Mouse (Mus musculus) stomach, embryonic 16.5 days (tissue): ENCODE measurements at regions not wholly inside any gene's neighbourhood (a gene's known extent, or its start where the extent isn't known, plus 50 kb on each side); places are given as distances from the start of the nearest gene placed in this dataset.

ENCODE experiments used
- ATAC-seq: fragments of 200-750 bp; cut with Nextera tagmentation; 2 replicates; pipeline ENCODE4 v1.8.0; 2017; ENCODE audit warnings: moderate number of reproducible peaks, moderate TSS enrichment; ENCODE audit not compliant: insufficient read depth, low FRiP score
- H3K27ac ChIP-seq: fragments of 300-500 bp; sonication (generic); 2 replicates; pipeline ENCODE4 v1.5.1; 2014; ENCODE audit warnings: low read length
- H3K27me3 ChIP-seq: fragments of 300-500 bp; sonication (generic); 2 replicates; pipeline ENCODE4 v1.6.1; 2014; ENCODE audit warnings: low read length, control low read depth, mixed read lengths; ENCODE audit not compliant: control insufficient read depth, insufficient read depth
- H3K36me3 ChIP-seq: fragments of 300-500 bp; sonication (generic); 2 replicates; pipeline ENCODE4 v1.6.1; 2014; ENCODE audit warnings: low read length; ENCODE audit not compliant: control insufficient read depth, insufficient read depth
- H3K4me1 ChIP-seq: fragments of 300-500 bp; sonication (generic); 2 replicates; pipeline ENCODE4 v1.6.1; 2014; ENCODE audit warnings: low read length, control low read depth, mixed read lengths; ENCODE audit not compliant: control insufficient read depth, insufficient read depth
- H3K4me2 ChIP-seq: fragments of 300-500 bp; sonication (generic); 2 replicates; pipeline ENCODE4 v1.6.1; 2014; ENCODE audit warnings: low read depth, low read length, mixed read lengths
- H3K4me3 ChIP-seq: fragments of 300-500 bp; sonication (generic); replicated peaks from 2 replicates; pipeline ENCODE4 v1.5.1; 2014; ENCODE audit warnings: mild to moderate bottlenecking, low read length
- H3K9ac ChIP-seq: fragments of 300-500 bp; sonication (generic); 2 replicates; pipeline ENCODE4 v1.6.1; 2014; ENCODE audit warnings: low read length
- H3K9me3 ChIP-seq: fragments of 300-500 bp; sonication (generic); replicated peaks from 2 replicates; pipeline ENCODE4 v1.6.1; 2016; ENCODE audit warnings: low read length, control low read depth; ENCODE audit not compliant: control insufficient read depth
- WGBS: fragments of 180-500 bp; shearing (Covaris S2); extraction: QIAGEN DNeasy Blood & Tissue Kit; methylation state at CpG from one replicate; pipeline ENCODE4 v1.1.7; 2014; 5-methylcytosine and 5-hydroxymethylcytosine counted together

- ATAC-seq: no peak
- WGBS: 64% methylated on average over 7 of the region's 7 CpGs
- Histone ChIP-seq H3K9ac (no peak overlapping the region), H3K27ac (no peak overlapping the region), H3K9me3 (no peaks in the 10 kb centered on the region), H3K4me2 (no peak overlapping the region), H3K36me3 (no peaks in the 10 kb centered on the region), H3K4me1 (no peaks in the 10 kb centered on the region), H3K27me3 (no peaks in the 10 kb centered on the region), H3K4me3 (no peak overlapping the region)
Measured at GRCm38 (mm10) chr16:50690818-50691217, 99.9 kb upstream of the Ccdc54 start.

- no peak for ATAC-seq
Measured at GRCm38 (mm10) chr16:50689525-50689924, 98.6 kb upstream of the Ccdc54 start.

GRCm38 (mm10) chr16:50688818-50689506 is 98.0 kb upstream of the Ccdc54 start:
- Histone ChIP-seq H3K36me3 (no peaks in the 10 kb centered on the region), H3K27me3 (no peaks in the 10 kb centered on the region), H3K9ac (no peak overlapping the region), H3K4me1 (no peaks in the 10 kb centered on the region), H3K9me3 (no peaks in the 10 kb centered on the region), H3K4me2 (peak overlapping the region; percentile 34), H3K27ac (no peak overlapping the region), H3K4me3 (peak overlapping the region; percentile 17)
- no peak for ATAC-seq
- whole genome bisulfite sequencing: 47% methylated on average over 11 of the region's 11 CpGs

More at GRCm38 (mm10) chr16:50689525-50689924, 98.6 kb upstream of the Ccdc54 start:
- 54% methylated on average over 10 of the region's 10 CpGs for WGBS
- H3K27me3 ChIP-seq: no peaks in the 10 kb centered on the region
- H3K36me3 ChIP-seq: no peaks in the 10 kb centered on the region
- no peak overlapping the region for H3K9ac ChIP-seq
- H3K4me3 ChIP-seq: peak overlapping the region; percentile 17
- peak overlapping the region; percentile 34 for H3K4me2 ChIP-seq
- no peak overlapping the region for H3K27ac ChIP-seq
- no peaks in the 10 kb centered on the region for H3K4me1 ChIP-seq
- H3K9me3 ChIP-seq: no peaks in the 10 kb centered on the region

GRCm38 (mm10) chr16:50679698-50680097 is 88.7 kb upstream of the Ccdc54 start:
- H3K27ac ChIP-seq: no peak overlapping the region
- no peaks in the 10 kb centered on the region for H3K9me3 ChIP-seq
- WGBS: 66% methylated on average over 6 of the region's 6 CpGs
- no peak overlapping the region for H3K9ac ChIP-seq
- no peak overlapping the region for H3K4me3 ChIP-seq
- H3K27me3 ChIP-seq: no peaks in the 10 kb centered on the region
- ATAC-seq: no peak
- H3K36me3 ChIP-seq: no peaks in the 10 kb centered on the region
- H3K4me1 ChIP-seq: no peaks in the 10 kb centered on the region
- H3K4me2 ChIP-seq: no peak overlapping the region

GRCm38 (mm10) chr16:50673339-50673738 is 82.4 kb upstream of the Ccdc54 start:
- Histone ChIP-seq H3K4me2 (no peak overlapping the region), H3K36me3 (no peaks in the 10 kb centered on the region), H3K27ac (0 out of 2 replicates have a peak overlapping the region, but pooled peaks have one; percentile 14), H3K27me3 (no peaks in the 10 kb centered on the region), H3K9me3 (no peaks in the 10 kb centered on the region), H3K9ac (no peak overlapping the region), H3K4me3 (no peak overlapping the region), H3K4me1 (no peaks in the 10 kb centered on the region)
- 50% methylated on average over 5 of the region's 5 CpGs for WGBS
- no peak for ATAC-seq

GRCm38 (mm10) chr16:50672713-50673112 is 81.8 kb upstream of the Ccdc54 start:
- Histone ChIP-seq H3K27me3 (no peaks in the 10 kb centered on the region), H3K4me1 (no peaks in the 10 kb centered on the region), H3K27ac (0 out of 2 replicates have a peak overlapping the region, but pooled peaks have one; percentile 14), H3K9ac (no peak overlapping the region), H3K36me3 (no peaks in the 10 kb centered on the region), H3K4me3 (no peak overlapping the region), H3K4me2 (no peak overlapping the region), H3K9me3 (no peaks in the 10 kb centered on the region)
- no peak for ATAC-seq
- 66% methylated on average over 5 of the region's 5 CpGs for WGBS

GRCm38 (mm10) chr16:50671170-50671569 is 80.2 kb upstream of the Ccdc54 start:
- Histone ChIP-seq H3K27ac (no peak overlapping the region), H3K4me1 (no peaks in the 10 kb centered on the region), H3K36me3 (no peaks in the 10 kb centered on the region), H3K9ac (no peak overlapping the region), H3K9me3 (no peaks in the 10 kb centered on the region), H3K4me3 (no peak overlapping the region), H3K27me3 (no peaks in the 10 kb centered on the region), H3K4me2 (no peak overlapping the region)
- no peak for ATAC-seq
- 87% methylated on average over 5 of the region's 5 CpGs for WGBS

GRCm38 (mm10) chr16:50664240-50664639 is 73.3 kb upstream of the Ccdc54 start:
- ATAC-seq: no peak
- Histone ChIP-seq H3K27me3 (no peaks in the 10 kb centered on the region), H3K4me2 (no peak overlapping the region), H3K4me3 (no peak overlapping the region), H3K36me3 (no peaks in the 10 kb centered on the region), H3K9ac (no peak overlapping the region), H3K4me1 (no peaks in the 10 kb centered on the region), H3K9me3 (no peaks in the 10 kb centered on the region), H3K27ac (no peak overlapping the region)
- WGBS: 56% methylated on average over 2 of the region's 2 CpGs
